Mouse (Mus musculus) right cerebral cortex, postnatal 4 days (tissue): ENCODE data around the gene Cct7.
A peak's percentile ranks its signal among the peaks of the same experiment; 100 is the strongest.
"Not testable (repeated sequence)": the region's sequence is repeated elsewhere in the genome, so short reads cannot be mapped to it uniquely, and the experiment has no call there.

ENCODE experiments used
- DNase-seq: peaks from one replicate; pipeline ENCODE4 v3.0.0-alpha.2; 2022

Gene Cct7

GRCm38 (mm10) chr6:85450697-85451663 is at the start of gene Cct7:
Gene Cct7 (plus strand): TSS chr6:85451514.
- peak; percentile 99 for DNase-seq

- no peak for DNase-seq
Observed at GRCm38 (mm10) chr6:85402613-85403012, 48.7 kb upstream of the Cct7 start.

GRCm38 (mm10) chr6:85403039-85403438 is 48.3 kb upstream of the Cct7 start:
- DNase-seq = no peak

- peak; percentile 29 for DNase-seq
Observed at GRCm38 (mm10) chr6:85409003-85409402, 42.3 kb upstream of the Cct7 start.

- peak; percentile 75 for DNase-seq
Observed at GRCm38 (mm10) chr6:85410771-85411273, 40.5 kb upstream of the Cct7 start.

- no peak for DNase-seq
Observed at GRCm38 (mm10) chr6:85415829-85416228, 35.5 kb upstream of the Cct7 start.

GRCm38 (mm10) chr6:85419150-85419549 is 32.2 kb upstream of the Cct7 start:
- DNase-seq = no peak

- DNase-seq = no peak
Observed at GRCm38 (mm10) chr6:85423836-85424379, 27.4 kb upstream of the Cct7 start, which contains the start of gene Noto. Gene Noto (plus strand): TSS chr6:85423886.

GRCm38 (mm10) chr6:85431274-85431841 is 20.0 kb upstream of the Cct7 start:
- no peak for DNase-seq

- peak; percentile 84 for DNase-seq
Observed at GRCm38 (mm10) chr6:85431842-85432431, 19.4 kb upstream of the Cct7 start, which contains the start of gene Smyd5. Gene Smyd5 (plus strand): TSS chr6:85431989.

- no peak for DNase-seq
Observed at GRCm38 (mm10) chr6:85433865-85434264, 17.4 kb upstream of the Cct7 start.

GRCm38 (mm10) chr6:85436204-85436603 is 15.1 kb upstream of the Cct7 start:
- DNase-seq = no peak

GRCm38 (mm10) chr6:85436631-85437030 is 14.7 kb upstream of the Cct7 start:
- no peak for DNase-seq

GRCm38 (mm10) chr6:85441142-85441541 is 10.2 kb upstream of the Cct7 start:
- no peak for DNase-seq

- no peak for DNase-seq
Observed at GRCm38 (mm10) chr6:85443488-85444233, 7.7 kb upstream of the Cct7 start.

GRCm38 (mm10) chr6:85444266-85444965 is 6.9 kb upstream of the Cct7 start:
- DNase-seq = no peak

- no peak for DNase-seq
Observed at GRCm38 (mm10) chr6:85445286-85445685, 6.0 kb upstream of the Cct7 start.

GRCm38 (mm10) chr6:85447351-85447750 is 4.0 kb upstream of the Cct7 start:
- no peak for DNase-seq

- DNase-seq = not testable (repeated sequence)
Observed at GRCm38 (mm10) chr6:85450140-85450539, 1.2 kb upstream of the Cct7 start.

GRCm38 (mm10) chr6:85451664-85452410 is 523 bp downstream of the Cct7 start, which contains the start of gene Pradc1:
Gene Pradc1 (minus strand): TSS chr6:85451970.
- peak; percentile 93 for DNase-seq

GRCm38 (mm10) chr6:85452411-85452665 is 1.0 kb downstream of the Cct7 start:
- DNase-seq = no peak
